Mouse (Mus musculus) olfactory bulb, adult 2 months (tissue): ENCODE data around the gene Sipa1l3.

Source experiments
- CTCF ChIP-seq: fragments of 200-500 bp; IDR thresholded peaks from 2 replicates; pipeline ENCODE4 v1.5.1; 2012; ENCODE audit warnings: low read depth, mild to moderate bottlenecking, low read length, moderate library complexity; ENCODE audit not compliant: insufficient read depth
- POLR2A ChIP-seq: fragments of 200-500 bp; IDR thresholded peaks from 2 replicates; pipeline ENCODE4 v1.6.1; 2012; ENCODE audit warnings: mild to moderate bottlenecking, low read depth, low read length, moderate library complexity; ENCODE audit not compliant: insufficient read depth

DNA sequence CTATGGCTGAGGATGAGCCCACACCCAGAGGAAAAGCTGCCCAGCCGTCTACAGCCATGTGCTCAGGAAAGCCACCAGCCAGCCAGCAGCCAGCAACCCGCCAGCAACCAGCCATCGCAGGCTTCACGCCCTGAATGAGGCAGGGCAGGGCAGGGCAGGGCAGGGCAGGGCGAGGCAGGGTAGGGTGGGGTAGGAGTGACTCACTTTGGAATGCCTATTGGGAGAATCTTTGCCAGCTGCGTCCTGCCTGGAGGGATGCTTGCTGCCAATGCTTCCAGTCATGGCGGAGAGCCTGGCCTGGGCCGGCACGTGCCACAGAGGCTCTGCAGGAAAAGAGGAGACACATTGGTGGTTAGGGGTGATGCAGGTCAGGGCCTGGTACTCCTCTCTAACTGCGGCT, 168.0 kb downstream of the Sipa1l3 start:
- TF ChIP-seq CTCF (no peak), POLR2A (no peak)
